Mouse (Mus musculus): Measurements from ENCODE around the gene Lnx2. TPM values are rescaled to one million over a fixed set of nuclear protein-coding genes. Genes with fewer than 3 reads are reported as not detected.

Gene Lnx2
- total RNA-seq (2023), result 19.2 TPM

GRCm38 (mm10) chr5:147076026-147076798 lies at the start of gene Lnx2:
Gene Lnx2 (minus strand): TSS chr5:147076586.

DNA sequence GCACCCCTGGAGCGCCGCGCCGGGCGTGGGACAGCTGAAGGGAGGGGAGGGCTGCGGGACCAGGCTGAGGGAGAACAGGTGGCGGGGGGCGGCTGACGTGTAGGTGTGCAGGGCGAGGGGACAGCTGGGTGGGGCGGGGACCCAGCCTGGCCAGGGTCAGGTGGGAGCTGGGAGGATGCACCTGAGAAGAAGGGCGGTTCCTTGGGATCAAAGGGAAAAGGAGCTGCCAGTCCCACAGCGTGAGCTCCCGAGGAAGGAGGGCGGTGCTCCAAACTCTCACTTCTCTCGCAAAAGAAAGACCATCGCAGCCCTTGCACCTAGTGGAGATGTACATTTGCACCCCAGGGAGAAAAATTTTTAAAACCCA lies 396 bp upstream of the Lnx2 start, which contains the start of gene Polr1d:
Gene Polr1d, plus strand, starts transcription at position 252 of the 367 bp plus-strand sequence.

Other genes with a start within 250 kb of the Lnx2 start
- gene Rpl21, start 243.7 kb downstream of the Lnx2 start, total RNA-seq (2023), result 1,059 TPM
- 0.82 TPM for gene Rasl11a, start 231.5 kb downstream of the Lnx2 start, total RNA-seq (2023)
- gene Gtf3a, start 127.9 kb downstream of the Lnx2 start, total RNA-seq (2023), result 33.5 TPM
- gene Mtif3, start 112.8 kb downstream of the Lnx2 start, total RNA-seq (2023), result 17.5 TPM
- gene Polr1d, start 464 bp upstream of the Lnx2 start, total RNA-seq (2023), result 137 TPM
- gene Gsx1, start 112.1 kb upstream of the Lnx2 start, total RNA-seq (2023), result 0.32 TPM
- not detected for gene Pdx1, start 193.4 kb upstream of the Lnx2 start, total RNA-seq (2023)
- gene Cdx2, start 230.7 kb upstream of the Lnx2 start, total RNA-seq (2023), result not detected
- gene Urad, start 245.9 kb upstream of the Lnx2 start, total RNA-seq (2023), result not detected